Mouse (Mus musculus) left cerebral cortex, adult 6 months (tissue): Measurements from ENCODE around the gene Olfr292. TPM values are rescaled to one million over a fixed set of nuclear protein-coding genes. Genes with fewer than 3 reads are reported as not detected.

ENCODE experiments used
- long read RNA-seq, 2 experiments: library from polyadenylated mRNA; unstranded; transcript quantifications; one replicate each; pipeline ENCODE4 v2.0.0; 2019 to 2020
- polyA plus RNA-seq: library from polyadenylated mRNA; unstranded; fragments of <200 nt; fragmentation: Nextera tagmentation; gene quantifications from 2 replicates; pipeline ENCODE4 v1.2.3, GENCODE M21; 2021

Olfr292 gene
- not detected in 2 replicates for polyA plus RNA-seq
- long read RNA-seq, experiment 1: 0 reads
- long read RNA-seq, experiment 2: 0 reads

DNA sequence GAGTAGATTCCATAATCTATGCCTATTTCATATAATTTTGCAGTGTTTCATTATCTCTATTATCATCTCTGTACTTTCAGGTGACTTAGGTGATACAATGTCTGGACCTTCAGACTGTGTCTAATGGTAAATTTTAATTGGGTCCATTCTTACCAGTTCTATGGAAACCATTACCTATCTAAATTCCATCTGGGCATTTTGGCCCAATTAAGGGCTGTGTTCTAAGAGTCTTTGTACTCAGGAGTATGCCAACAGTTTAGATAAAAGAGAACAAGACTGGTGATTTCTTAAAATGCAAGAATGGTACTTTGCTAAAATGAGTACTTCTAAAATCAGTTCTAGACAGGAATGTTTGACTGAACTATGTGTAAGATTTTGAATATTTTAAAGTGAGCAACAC lies at the start of gene Olfr292:
Gene Olfr292 (plus strand): TSS at position 301 of the 400 bp plus-strand sequence.

DNA sequence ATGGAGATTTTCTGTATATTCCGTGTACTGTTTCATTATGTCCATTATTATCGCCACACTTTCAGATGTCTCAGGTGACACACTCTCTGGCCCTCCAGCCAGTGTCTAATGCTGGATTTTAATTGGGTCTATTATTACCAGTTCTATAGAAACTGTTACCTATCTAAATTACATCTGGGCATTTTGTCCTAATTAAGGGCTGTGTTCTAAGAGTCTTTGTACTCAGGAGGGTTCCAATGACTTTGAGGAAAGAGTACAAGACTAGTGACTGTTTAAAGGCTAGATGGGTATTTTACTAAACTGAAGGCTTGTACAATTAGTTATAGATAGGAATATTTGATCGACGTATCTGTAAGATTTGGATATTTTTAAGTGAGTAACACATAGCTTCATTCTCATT lies 39.4 kb upstream of the Olfr292 start, which contains the start of gene Olfr293:
Gene Olfr293 (plus strand): TSS at position 301 of the 400 bp plus-strand sequence.

Other genes with a start within 250 kb of the Olfr292 start
- gene Olfr299, start 228.4 kb upstream of the Olfr292 start, polyA plus RNA-seq: not detected in 2 replicates
- gene Olfr298, start 195.8 kb upstream of the Olfr292 start, polyA plus RNA-seq: not detected in 2 replicates
- gene Olfr297, start 168.4 kb upstream of the Olfr292 start, polyA plus RNA-seq: not detected in 2 replicates
- not detected in 2 replicates for gene Olfr295, start 104.5 kb upstream of the Olfr292 start, polyA plus RNA-seq
- not detected in 2 replicates for gene Olfr294, start 71.7 kb upstream of the Olfr292 start, polyA plus RNA-seq
- not detected in 2 replicates for gene Olfr293, start 39.3 kb upstream of the Olfr292 start, polyA plus RNA-seq
- 2.2 and 3.0 TPM in 2 replicates for gene Folh1, start 87.6 kb downstream of the Olfr292 start, polyA plus RNA-seq
- gene Vmn2r77, start 106.7 kb downstream of the Olfr292 start, polyA plus RNA-seq: not detected in 2 replicates
- gene Vmn2r78, start 226.8 kb downstream of the Olfr292 start, polyA plus RNA-seq: not detected in 2 replicates